Mouse (Mus musculus): Measurements from ENCODE around the gene Zfp358.

DNA sequence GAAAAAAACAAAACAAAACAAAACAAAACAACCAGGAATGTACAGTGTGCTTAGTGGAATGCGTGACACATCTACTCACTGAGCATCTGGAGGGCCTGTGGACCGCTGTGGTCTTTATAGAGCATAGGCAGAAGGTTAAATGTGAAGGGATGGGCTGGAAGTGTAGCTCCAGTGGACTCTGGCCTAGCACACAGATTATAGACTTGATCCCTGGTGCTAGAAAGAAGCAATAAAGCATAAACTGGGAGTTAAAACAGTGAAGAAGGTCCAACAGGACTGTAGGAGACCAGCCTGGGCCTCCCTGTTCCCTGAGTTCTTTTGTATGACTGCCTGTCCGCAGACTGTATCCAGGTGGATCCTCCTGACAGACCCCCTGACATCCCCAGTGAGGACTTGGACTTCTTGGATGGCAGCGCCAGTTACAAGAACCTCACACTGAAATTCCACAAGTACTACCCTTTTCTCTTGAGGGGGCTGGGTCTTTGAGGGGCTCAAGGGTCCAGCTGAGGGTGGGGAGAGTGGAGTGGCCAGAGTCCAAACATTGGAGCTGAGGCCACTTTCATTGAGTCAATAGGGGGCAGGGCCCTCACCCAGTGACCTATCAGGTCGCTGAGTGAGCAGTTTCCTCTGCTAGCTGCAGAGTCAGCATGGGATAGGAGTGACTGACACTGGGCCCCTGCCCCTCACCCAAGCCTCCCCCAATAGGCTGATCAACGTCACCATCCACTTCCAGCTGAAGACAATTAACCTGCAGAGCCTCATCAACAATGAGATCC lies 15.2 kb downstream of the Zfp358 start:
- TF ChIP-seq EP300 (IDR thresholded peaks at IDR 0.05) (no peak), CTCF (IDR thresholded peaks at IDR 0.05) (no peak)

All from lung, postnatal 0 days (tissue).